ENCODE assay signal across 7 mouse cellular contexts in genomic region chr9:14075868-14076267, GRCm38 (mm10).
"Had no signal": no experiment of that assay in that cellular context is flagged by ENCODE, and none has a peak within 500 bp of the region (broad histone marks: within the 10 kb centered on the region; RNA-seq: fewer than 3 reads in every experiment).

No protein-coding gene starts in this region.

- H3K4me1 ChIP-seq: limb, embryonic 13.5 days; midbrain, embryonic 12.5 days; stomach, embryonic 15.5 days had no signal

- DNase-seq: lung, adult 18-20 months; thymus, adult 2 months; thymus, postnatal 25 days had no signal

- H3K9me3 ChIP-seq: limb, embryonic 13.5 days; midbrain, embryonic 12.5 days; stomach, embryonic 15.5 days had no signal

- H3K4me2 ChIP-seq: limb, embryonic 13.5 days; midbrain, embryonic 12.5 days; stomach, embryonic 15.5 days had no signal

- H3K36me3 ChIP-seq: limb, embryonic 13.5 days; midbrain, embryonic 12.5 days; stomach, embryonic 15.5 days had no signal

- H3K27me3 ChIP-seq: limb, embryonic 13.5 days; midbrain, embryonic 12.5 days; stomach, embryonic 15.5 days had no signal

- H3K4me3 ChIP-seq: limb, embryonic 13.5 days; midbrain, embryonic 12.5 days; stomach, embryonic 15.5 days had no signal

- H3K9ac ChIP-seq: limb, embryonic 13.5 days; liver, embryonic 14.5 days; midbrain, embryonic 12.5 days; stomach, embryonic 15.5 days had no signal

- H3K27ac ChIP-seq: limb, embryonic 13.5 days; liver, embryonic 14.5 days; midbrain, embryonic 12.5 days; stomach, embryonic 15.5 days had no signal
